Comparison of ENCODE assay signal across 23 mouse cellular contexts in genomic region chr1:69545217-69545884, GRCm38 (mm10).
DNase-seq lines count a peak whose midpoint lies in the region; ATAC-seq lines count a peak whose summit lies in the region.
"Had no signal": no experiment of that assay in that cellular context is flagged by ENCODE, and none has a peak within 500 bp of the region (broad histone marks: within the 10 kb centered on the region; RNA-seq: fewer than 3 reads in every experiment).

No protein-coding gene starts in this region.

- H3K9me3 ChIP-seq in liver, embryonic 12.5 days (replicated peaks), result no peaks in the 10 kb centered on the region
- H3K9me3 ChIP-seq: embryonic facial prominence, embryonic 15.5 days; forebrain, embryonic 10.5 days; heart, embryonic 15.5 days; hindbrain, embryonic 15.5 days; intestine, embryonic 15.5 days; lung, embryonic 15.5 days had no signal

- H3K4me3 ChIP-seq in liver, embryonic 12.5 days, result no peak overlapping the region
- H3K4me3 ChIP-seq: embryonic facial prominence, embryonic 15.5 days; forebrain, embryonic 10.5 days; heart, embryonic 15.5 days; hindbrain, embryonic 15.5 days; intestine, embryonic 15.5 days; lung, embryonic 15.5 days had no signal

- DNase-seq in CD4-positive, CD25-positive, alpha-beta regulatory T cell, adult 2 months (ENCODE audit: low read depth, low spot score), result peak; percentile 46
- DNase-seq in heart, postnatal 25 days (ENCODE audit: low spot score), result no peak
- no peak for DNase-seq in lung, postnatal 36 days
- DNase-seq in adrenal gland, adult 2 months, result no peak
- DNase-seq: adrenal gland, postnatal 10 days; cerebellum, adult 8-10 months; heart, postnatal 4 days; kidney, adult 8-10 months; kidney, postnatal 10 days; layer of hippocampus, postnatal 36 days; lung, postnatal 4 days; thymus, postnatal 25 days had no signal

- H3K27ac ChIP-seq in liver, embryonic 12.5 days, result peak overlapping the region; percentile 78
- H3K27ac ChIP-seq: embryonic facial prominence, embryonic 15.5 days; forebrain, embryonic 10.5 days; heart, embryonic 15.5 days; hindbrain, embryonic 15.5 days; intestine, embryonic 15.5 days; lung, embryonic 15.5 days had no signal

- no peaks in the 10 kb centered on the region for H3K36me3 ChIP-seq in liver, embryonic 12.5 days
- H3K36me3 ChIP-seq: embryonic facial prominence, embryonic 15.5 days; forebrain, embryonic 10.5 days; heart, embryonic 15.5 days; hindbrain, embryonic 15.5 days; intestine, embryonic 15.5 days; lung, embryonic 15.5 days had no signal

- H3K4me1 ChIP-seq in liver, embryonic 12.5 days, result peaks cover 71% of the 10 kb centered on the region
- H3K4me1 ChIP-seq: embryonic facial prominence, embryonic 15.5 days; forebrain, embryonic 10.5 days; hindbrain, embryonic 15.5 days; intestine, embryonic 15.5 days; lung, embryonic 15.5 days had no signal

- H3K9ac ChIP-seq in liver, embryonic 12.5 days, result 0 out of 2 replicates have a peak overlapping the region, but pooled peaks have one; percentile 0
- H3K9ac ChIP-seq: embryonic facial prominence, embryonic 15.5 days; heart, embryonic 15.5 days; hindbrain, embryonic 15.5 days; intestine, embryonic 15.5 days; lung, embryonic 15.5 days had no signal

- no peaks in the 10 kb centered on the region for H3K27me3 ChIP-seq in liver, embryonic 12.5 days (replicated peaks)
- H3K27me3 ChIP-seq: embryonic facial prominence, embryonic 15.5 days; heart, embryonic 15.5 days; hindbrain, embryonic 15.5 days; intestine, embryonic 15.5 days; lung, embryonic 15.5 days had no signal

- H3K4me2 ChIP-seq in liver, embryonic 12.5 days, result peak overlapping the region; percentile 40
- H3K4me2 ChIP-seq: embryonic facial prominence, embryonic 15.5 days; heart, embryonic 15.5 days; hindbrain, embryonic 15.5 days; intestine, embryonic 15.5 days; lung, embryonic 15.5 days; midbrain, embryonic 11.5 days had no signal

- intact Hi-C loops in heart, postnatal 25 days (cut with DNase I), result no loop called here

- 36% methylated on average over 8 of the region's 8 CpGs for WGBS in liver, embryonic 12.5 days (ENCODE audit: insufficient replicate concordance)

- ATAC-seq in CD4-positive, CD25-positive, alpha-beta regulatory T cell, adult 4 months, result no peak
- peak; percentile 76 for ATAC-seq in common myeloid progenitor, adult 5-6 weeks (replicated peaks; ENCODE audit: low read depth, poor library complexity, severe bottlenecking)
- ATAC-seq in liver, embryonic 12.5 days, result peak; percentile 85
- ATAC-seq in megakaryocyte, adult 5-6 weeks (ENCODE audit: poor library complexity, severe bottlenecking), result peak; percentile 19; the same call in 1 of the 2 replicates
- ATAC-seq: intestine, embryonic 15.5 days had no signal
